Mouse (Mus musculus) ovary, postnatal 36 days (tissue): ENCODE data around the gene Olfr362.
"Not testable (repeated sequence)": the region's sequence is repeated elsewhere in the genome, so short reads cannot be mapped to it uniquely, and the experiment has no call there.

Experiments
- DNase-seq: peaks from one replicate; pipeline ENCODE4 v3.0.0; 2022; ENCODE audit warnings: low spot score, mixed read lengths

Gene Olfr362

DNA sequence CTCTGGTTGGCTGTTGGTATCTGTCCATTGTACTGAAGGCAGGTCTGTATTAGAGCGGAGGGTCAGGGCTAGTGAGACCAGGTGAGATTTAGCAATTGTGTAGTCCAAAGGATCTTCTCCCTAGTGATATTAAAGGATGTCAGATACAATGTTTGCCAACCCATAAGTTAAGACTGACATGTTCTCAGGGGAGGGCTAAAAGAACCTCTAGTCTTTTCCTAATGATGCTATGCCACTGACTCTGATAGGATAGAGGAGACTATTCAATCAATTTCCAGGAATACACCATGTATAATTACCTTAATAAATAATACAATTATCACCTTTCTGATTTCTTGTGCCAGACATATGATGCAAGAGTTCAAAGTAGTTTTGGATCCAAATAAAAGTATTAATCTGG, at the start of gene Olfr362:
Gene Olfr362, minus strand, starts transcription at position 101 of the 400 bp plus-strand sequence.
- no peak for DNase-seq

DNA sequence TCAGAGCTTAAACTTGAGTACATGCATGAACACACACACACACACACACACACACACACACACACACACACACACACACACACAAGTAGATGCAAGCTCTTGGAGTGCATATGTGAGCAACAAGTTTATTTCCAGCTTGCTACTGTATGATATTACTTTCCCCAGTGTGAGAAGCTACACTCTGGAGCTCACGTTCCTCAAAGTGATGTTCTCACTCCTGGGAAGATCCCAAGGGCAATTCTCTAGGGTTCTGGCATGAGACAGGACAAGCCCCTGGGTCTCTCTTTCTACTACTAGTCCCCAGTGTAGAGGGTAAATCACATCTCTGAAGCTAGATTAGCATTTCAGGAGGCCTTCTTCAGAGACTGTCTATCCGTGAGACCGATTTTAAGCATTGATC, 21.3 kb upstream of the Olfr362 start, which contains the start of gene Olfr364-ps1:
Gene Olfr364-ps1, plus strand, starts transcription at position 301 of the 400 bp plus-strand sequence.
- DNase-seq, result no peak

DNA sequence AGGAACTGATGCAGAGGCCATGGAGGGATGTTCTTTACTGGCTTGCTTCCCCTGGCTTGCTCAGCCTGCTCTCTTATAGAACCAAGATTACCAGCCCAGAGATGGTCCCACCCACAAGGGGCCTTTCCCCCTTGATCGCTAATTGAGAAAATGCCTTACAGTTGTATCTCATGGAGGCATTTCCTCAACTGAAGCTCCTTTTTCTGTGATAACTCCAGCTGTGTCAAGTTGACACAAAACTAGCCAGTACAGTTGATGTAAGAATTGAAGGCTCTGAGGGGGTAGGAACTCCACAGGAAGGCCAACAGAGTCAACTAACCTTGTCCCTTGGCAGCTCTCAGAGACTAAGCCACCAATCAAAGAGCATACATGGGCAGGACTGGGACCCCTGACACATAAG, 28.5 kb downstream of the Olfr362 start, which contains the start of gene Olfr361:
Gene Olfr361, minus strand, starts transcription at position 101 of the 400 bp plus-strand sequence.
- DNase-seq, result not testable (repeated sequence)

DNA sequence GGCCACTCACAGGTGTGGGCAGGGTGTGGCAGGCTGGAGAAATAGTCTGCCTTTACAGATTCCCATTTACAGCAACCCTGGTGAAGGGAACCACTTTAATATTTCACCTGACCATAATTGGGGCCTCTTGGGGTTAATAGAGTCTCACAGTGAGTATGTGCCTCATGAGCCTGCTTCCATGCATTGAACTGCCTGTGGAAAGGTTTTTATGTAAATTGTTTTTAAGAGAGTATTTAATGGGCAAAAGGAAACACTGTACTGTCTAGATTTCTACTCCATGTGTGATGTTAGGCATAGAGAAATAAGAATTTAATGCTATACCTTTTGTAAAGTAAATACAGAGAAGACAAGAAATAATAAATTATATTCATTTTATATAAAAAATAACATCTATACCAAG, 52.3 kb downstream of the Olfr362 start, which contains the start of gene Olfr360:
Gene Olfr360, plus strand, starts transcription at position 301 of the 400 bp plus-strand sequence.
- no peak for DNase-seq
